Mouse (Mus musculus) kidney, postnatal 25 days (tissue): ENCODE data around the gene Ptms.

Source experiments
- DNase-seq, 2 experiments: peaks; one replicate each; pipeline ENCODE4 v3.0.0; 2021; ENCODE audit warnings: mixed read lengths in 2 of 2

The Ptms gene

GRCm38 (mm10) chr6:124919695-124920317 lies at the start of gene Ptms:
Ptms (minus strand) TSS chr6:124920103.
- DNase-seq: peak; percentile 98 to 99

- peak; percentile 60 to 75 for DNase-seq
Observed at GRCm38 (mm10) chr6:124967766-124968165, 47.9 kb upstream of the Ptms start.

GRCm38 (mm10) chr6:124966466-124967118 lies 46.7 kb upstream of the Ptms start:
- DNase-seq: peak in 1 of 2 experiments; percentile 7

- no peak for DNase-seq
Observed at GRCm38 (mm10) chr6:124965747-124966146, 45.8 kb upstream of the Ptms start.

- DNase-seq: peak; percentile 95 to 98
Observed at GRCm38 (mm10) chr6:124965088-124965719, 45.3 kb upstream of the Ptms start, which contains the start of gene Cops7a. Cops7a (minus strand) TSS chr6:124965538.

GRCm38 (mm10) chr6:124964638-124965037 lies 44.7 kb upstream of the Ptms start:
- no peak for DNase-seq

- DNase-seq: no peak
Observed at GRCm38 (mm10) chr6:124961021-124961420, 41.1 kb upstream of the Ptms start.

- no peak for DNase-seq
Observed at GRCm38 (mm10) chr6:124959960-124960359, 40.1 kb upstream of the Ptms start.

- DNase-seq: no peak
Observed at GRCm38 (mm10) chr6:124958127-124958526, 38.2 kb upstream of the Ptms start.

GRCm38 (mm10) chr6:124955212-124955611 lies 35.3 kb upstream of the Ptms start:
- DNase-seq: no peak

- DNase-seq: no peak
Observed at GRCm38 (mm10) chr6:124953991-124954715, 34.2 kb upstream of the Ptms start.

GRCm38 (mm10) chr6:124943526-124943925 lies 23.6 kb upstream of the Ptms start:
- DNase-seq: no peak

GRCm38 (mm10) chr6:124941679-124942078 lies 21.8 kb upstream of the Ptms start:
- DNase-seq: no peak

- no peak for DNase-seq
Observed at GRCm38 (mm10) chr6:124938554-124938953, 18.7 kb upstream of the Ptms start.

GRCm38 (mm10) chr6:124937493-124937892 lies 17.6 kb upstream of the Ptms start:
- DNase-seq: no peak

GRCm38 (mm10) chr6:124936681-124937080 lies 16.8 kb upstream of the Ptms start:
- DNase-seq: no peak

GRCm38 (mm10) chr6:124934670-124935069 lies 14.8 kb upstream of the Ptms start:
- no peak for DNase-seq

GRCm38 (mm10) chr6:124933127-124933526 lies 13.2 kb upstream of the Ptms start:
- DNase-seq: no peak

GRCm38 (mm10) chr6:124932314-124932695 lies 12.4 kb upstream of the Ptms start:
- DNase-seq: no peak

- DNase-seq: peak; percentile 39 to 77
Observed at GRCm38 (mm10) chr6:124931525-124932313, 11.8 kb upstream of the Ptms start.

GRCm38 (mm10) chr6:124930754-124931524 lies 11.0 kb upstream of the Ptms start, which contains the start of gene Mlf2:
Mlf2 (plus strand) TSS chr6:124931386.
- DNase-seq: peak; percentile 99

GRCm38 (mm10) chr6:124930231-124930630 lies 10.3 kb upstream of the Ptms start:
- DNase-seq: peak; percentile 56 to 73
